Mouse (Mus musculus) heart, postnatal 36 days (tissue): Measurements from ENCODE around the gene Ccdc12. TPM values are rescaled to one million over a fixed set of nuclear protein-coding genes. Genes with fewer than 3 reads are reported as not detected.
A peak's percentile ranks its signal among the peaks of the same experiment; 100 is the strongest.
"Not testable (repeated sequence)": the region's sequence is repeated elsewhere in the genome, so short reads cannot be mapped to it uniquely, and the experiment has no call there.

Source experiments
- DNase-seq, 2 experiments: peaks; one replicate each; pipeline ENCODE4 v3.0.0; 2021 to 2022
- intact Hi-C: fragments of 180-260 bp; cut with DNase I; formaldehyde crosslinking; loops from one replicate; pipeline ENCODE4 v1.15.1; 2025
- total RNA-seq, 2 experiments: library from RNA; stranded (reverse); gene quantifications; 2 replicates each; pipeline ENCODE4 v1.2.3; 2021

Gene Ccdc12
- total RNA-seq, 2 experiments from 2014 or later = 60.6 to 66.9 TPM

- DNase-seq = no peak
- intact Hi-C loops = no loop called here
These were observed 12.4 kb downstream of the Ccdc12 start for GRCm38 (mm10) chr9:110668601-110669293.

- DNase-seq = no peak
- intact Hi-C loops = loop anchor here (2.0 kb wide), 1 partner anchor 39 kb away; no protein-coding TSS in a partner anchor
These were observed 13.5 kb downstream of the Ccdc12 start for GRCm38 (mm10) chr9:110669785-110670184.

- DNase-seq = peak in 1 of 2 experiments; percentile 53
- intact Hi-C loops = loop anchor here (2.0 kb wide), 1 partner anchor 14 kb away; no protein-coding TSS in a partner anchor
These were observed 16.3 kb downstream of the Ccdc12 start for GRCm38 (mm10) chr9:110672462-110673106.

GRCm38 (mm10) chr9:110673107-110673752 lies 16.9 kb downstream of the Ccdc12 start:
- intact Hi-C loops = loop anchor here (2.0 kb wide), 1 partner anchor 14 kb away; no protein-coding TSS in a partner anchor
- no peak for DNase-seq

- DNase-seq = no peak
- intact Hi-C loops = no loop called here
These were observed 20.2 kb downstream of the Ccdc12 start for GRCm38 (mm10) chr9:110676492-110676911.

- intact Hi-C loops = no loop called here
- DNase-seq = no peak
These were observed 22.6 kb downstream of the Ccdc12 start for GRCm38 (mm10) chr9:110678886-110679285.

- intact Hi-C loops = no loop called here
- DNase-seq = no peak
These were observed 24.6 kb downstream of the Ccdc12 start for GRCm38 (mm10) chr9:110680736-110681507.

GRCm38 (mm10) chr9:110681817-110682216 lies 25.5 kb downstream of the Ccdc12 start:
- intact Hi-C loops = no loop called here
- no peak for DNase-seq

- intact Hi-C loops = no loop called here
- no peak for DNase-seq
These were observed 26.0 kb downstream of the Ccdc12 start for GRCm38 (mm10) chr9:110682255-110682654.

- intact Hi-C loops, DNase-seq: not testable (repeated sequence)
These were observed 26.4 kb downstream of the Ccdc12 start for GRCm38 (mm10) chr9:110682697-110683096.

GRCm38 (mm10) chr9:110683574-110684099 lies 27.3 kb downstream of the Ccdc12 start:
- intact Hi-C loops = no loop called here
- DNase-seq = no peak

- intact Hi-C loops = no loop called here
- DNase-seq = peak; percentile 67 to 73
These were observed 28.0 kb downstream of the Ccdc12 start for GRCm38 (mm10) chr9:110684100-110684831.

- DNase-seq = no peak
- intact Hi-C loops = no loop called here
These were observed 28.9 kb downstream of the Ccdc12 start for GRCm38 (mm10) chr9:110685187-110685586.

GRCm38 (mm10) chr9:110685591-110685990 lies 29.3 kb downstream of the Ccdc12 start:
- intact Hi-C loops = no loop called here
- DNase-seq = no peak

- no peak for DNase-seq
- intact Hi-C loops = no loop called here
These were observed 30.2 kb downstream of the Ccdc12 start for GRCm38 (mm10) chr9:110686472-110686871.

GRCm38 (mm10) chr9:110687061-110687460 lies 30.8 kb downstream of the Ccdc12 start:
- intact Hi-C loops = no loop called here

GRCm38 (mm10) chr9:110687846-110688245 lies 31.5 kb downstream of the Ccdc12 start:
- intact Hi-C loops = no loop called here

More at GRCm38 (mm10) chr9:110687061-110687460, 30.8 kb downstream of the Ccdc12 start:
- no peak for DNase-seq

GRCm38 (mm10) chr9:110689261-110689779 lies 33.0 kb downstream of the Ccdc12 start:
- DNase-seq = no peak
- intact Hi-C loops = no loop called here

More at GRCm38 (mm10) chr9:110687846-110688245, 31.5 kb downstream of the Ccdc12 start:
- DNase-seq = no peak

- intact Hi-C loops = no loop called here
- DNase-seq = no peak
These were observed 39.0 kb downstream of the Ccdc12 start for GRCm38 (mm10) chr9:110695165-110695755.
